15 mouse cellular contexts compared by ENCODE assay signal in genomic region chr16:13221475-13221874, GRCm38 (mm10). TPM values are rescaled to one million over a fixed set of nuclear protein-coding genes. Genes with fewer than 3 reads are reported as not detected.
DNase-seq lines count a peak whose midpoint lies in the region; ATAC-seq and TF ChIP-seq lines count a peak whose summit lies in the region.
"Had no signal": no experiment of that assay in that cellular context is flagged by ENCODE, and none has a peak within 500 bp of the region (broad histone marks: within the 10 kb centered on the region; RNA-seq: fewer than 3 reads in every experiment).

No protein-coding gene starts in this region.

- no peak overlapping the region for H3K4me2 ChIP-seq in heart, postnatal 0 days (ENCODE audit: low read depth, low read length)
- no peak overlapping the region for H3K4me2 ChIP-seq in lung, embryonic 16.5 days (ENCODE audit: low read depth, low read length)
- H3K4me2 ChIP-seq: heart, embryonic 15.5 days; liver, embryonic 15.5 days; stomach, embryonic 15.5 days had no signal

- H3K4me3 ChIP-seq in heart, postnatal 0 days (ENCODE audit: low read depth, low read length), result no peak overlapping the region
- no peak overlapping the region for H3K4me3 ChIP-seq in heart, embryonic 10.5 days
- no peak overlapping the region for H3K4me3 ChIP-seq in lung, embryonic 16.5 days (ENCODE audit: low read length)
- H3K4me3 ChIP-seq: heart, embryonic 15.5 days; liver, embryonic 15.5 days; midbrain, embryonic 10.5 days; stomach, embryonic 15.5 days had no signal

- no peak overlapping the region for H3K27ac ChIP-seq in heart, postnatal 0 days (ENCODE audit: low read depth)
- H3K27ac ChIP-seq in heart, embryonic 10.5 days, result no peak overlapping the region
- peak overlapping the region; percentile 44; the same call in 1 of the 2 replicates for H3K27ac ChIP-seq in lung, embryonic 16.5 days (ENCODE audit: low read length)
- H3K27ac ChIP-seq: heart, embryonic 15.5 days; liver, embryonic 15.5 days; midbrain, embryonic 10.5 days; stomach, embryonic 15.5 days had no signal

- 52% methylated on average over 1 of the region's 1 CpGs for WGBS in heart, postnatal 0 days
- 82% methylated on average over 1 of the region's 1 CpGs for WGBS in heart, embryonic 10.5 days
- 39% methylated on average over 1 of the region's 1 CpGs for WGBS in lung, embryonic 16.5 days

- H3K4me1 ChIP-seq in heart, postnatal 0 days (ENCODE audit: control insufficient read depth, insufficient read depth), result peaks cover 7% of the 10 kb centered on the region
- H3K4me1 ChIP-seq in heart, embryonic 10.5 days, result peaks cover 1% of the 10 kb centered on the region; the same call in 1 of the 2 replicates
- peaks cover 10% of the 10 kb centered on the region for H3K4me1 ChIP-seq in lung, embryonic 16.5 days (replicated peaks; ENCODE audit: control insufficient read depth, insufficient read depth, low read length)
- H3K4me1 ChIP-seq: liver, embryonic 15.5 days; midbrain, embryonic 10.5 days; stomach, embryonic 15.5 days had no signal

- no peak for TF ChIP-seq EP300 in heart, postnatal 0 days (IDR thresholded peaks at IDR 0.05; ENCODE audit: low read depth)

- no peak for TF ChIP-seq CTCF in heart, postnatal 0 days (IDR thresholded peaks at IDR 0.05; ENCODE audit: low read depth)

- no peaks in the 10 kb centered on the region for H3K27me3 ChIP-seq in heart, postnatal 0 days (ENCODE audit: control insufficient read depth, insufficient read depth, low read length)
- no peaks in the 10 kb centered on the region for H3K27me3 ChIP-seq in heart, embryonic 10.5 days (ENCODE audit: insufficient read depth, poor library complexity, severe bottlenecking)
- no peaks in the 10 kb centered on the region for H3K27me3 ChIP-seq in lung, embryonic 16.5 days (ENCODE audit: control insufficient read depth, insufficient read depth, low read depth, low read length)
- H3K27me3 ChIP-seq: heart, embryonic 15.5 days; liver, embryonic 15.5 days; stomach, embryonic 15.5 days had no signal

- H3K9me3 ChIP-seq in heart, postnatal 0 days (replicated peaks; ENCODE audit: control insufficient read depth, low read length), result no peaks in the 10 kb centered on the region
- H3K9me3 ChIP-seq in heart, embryonic 10.5 days, result no peaks in the 10 kb centered on the region
- no peaks in the 10 kb centered on the region for H3K9me3 ChIP-seq in lung, embryonic 16.5 days (ENCODE audit: control insufficient read depth, low read length)
- H3K9me3 ChIP-seq: heart, embryonic 15.5 days; liver, embryonic 15.5 days; midbrain, embryonic 10.5 days; stomach, embryonic 15.5 days had no signal

- DNase-seq in heart, postnatal 0 days (ENCODE audit: low spot score), result peak; percentile 35
- no peak for DNase-seq in heart, embryonic 10.5 days (ENCODE audit: low spot score)
- no peak for DNase-seq in lung, postnatal 4 days
- DNase-seq in Muller cell, postnatal 12 days (ENCODE audit: inconsistent ontology term), result peak; percentile 72
- no peak for DNase-seq in right cerebral cortex, postnatal 25 days
- no peak for DNase-seq in cerebellum, adult 11-12 months
- DNase-seq: gastrocnemius, postnatal 36 days; layer of hippocampus, postnatal 36 days; thymus, postnatal 14 days had no signal

- H3K36me3 ChIP-seq in heart, postnatal 0 days (replicated peaks; ENCODE audit: control insufficient read depth, insufficient read depth, low read length), result no peaks in the 10 kb centered on the region
- no peaks in the 10 kb centered on the region for H3K36me3 ChIP-seq in heart, embryonic 10.5 days
- H3K36me3 ChIP-seq in lung, embryonic 16.5 days (ENCODE audit: control insufficient read depth, insufficient read depth, low read length), result no peaks in the 10 kb centered on the region
- H3K36me3 ChIP-seq: heart, embryonic 15.5 days; liver, embryonic 15.5 days; midbrain, embryonic 10.5 days; stomach, embryonic 15.5 days had no signal

- H3K9ac ChIP-seq in heart, postnatal 0 days (replicated peaks; ENCODE audit: low read depth, low read length), result no peak overlapping the region
- no peak overlapping the region for H3K9ac ChIP-seq in lung, embryonic 16.5 days (ENCODE audit: low read length)
- H3K9ac ChIP-seq: heart, embryonic 15.5 days; liver, embryonic 15.5 days; stomach, embryonic 15.5 days had no signal

- no peak for ATAC-seq in heart, postnatal 0 days (ENCODE audit: insufficient read depth, low read depth)
- no peak for ATAC-seq in lung, embryonic 16.5 days (ENCODE audit: low read depth)
- peak; percentile 50; the same call in 1 of the 2 replicates for ATAC-seq in common myeloid progenitor, adult 5-6 weeks (replicated peaks; ENCODE audit: low read depth, poor library complexity, severe bottlenecking)

RNA-seq across cellular contexts. Expression of gene Mrtfb, which starts 34.8 kb away (rescaled TPM):
- 11.9 and 17.2 TPM in 2 replicates for total RNA-seq in heart, postnatal 0 days (2014; rRNA removed; ENCODE audit: low replicate concordance)
- polyA plus RNA-seq in heart, postnatal 0 days (2015; fragmentation: Nextera tagmentation; extraction: Ambion mirVana), result 11.7 and 12.6 TPM in 2 replicates
- polyA plus RNA-seq in heart, embryonic 10.5 days (2016; fragmentation: Nextera tagmentation; extraction: Ambion mirVana), result 13.7 and 20.4 TPM in 2 replicates
- 22.5 and 24.3 TPM in 2 replicates for polyA plus RNA-seq in lung, embryonic 16.5 days (2015; fragmentation: Nextera tagmentation; extraction: Ambion mirVana)
- total RNA-seq in common myeloid progenitor, adult 5-6 weeks (2017), result 6.0 and 8.8 TPM in 2 replicates

Comparison
In these comparisons a context has a peak if more than half of its experiments do, and no peak if none do; other contexts are left out.
1. DNase-seq: peak in heart, postnatal 0 days (single experiment) and Muller cell, postnatal 12 days (single experiment); none in heart, embryonic 10.5 days (single experiment), lung, postnatal 4 days (0 of 2), right cerebral cortex, postnatal 25 days (single experiment) and cerebellum, adult 11-12 months (single experiment).